Mouse (Mus musculus) cortical plate, adult 2 months (tissue): ENCODE results near the gene Matk. TPM values are rescaled to one million over a fixed set of nuclear protein-coding genes. Genes with fewer than 3 reads are reported as not detected.

Experiments used
- H3K27ac ChIP-seq: fragments of 200-500 bp; 2 replicates; pipeline ENCODE4 v1.5.1; 2012; ENCODE audit warnings: low read length, control low read depth, inconsistent platforms; ENCODE audit not compliant: insufficient read depth
- H3K4me1 ChIP-seq: fragments of 200-500 bp; 2 replicates; pipeline ENCODE4 v1.6.1; 2011; ENCODE audit warnings: low read length; ENCODE audit not compliant: control insufficient read depth, insufficient read depth
- H3K4me3 ChIP-seq: fragments of 200-500 bp; 2 replicates; pipeline ENCODE4 v1.5.1; 2011; ENCODE audit warnings: mild to moderate bottlenecking, low read length, control low read depth; ENCODE audit not compliant: insufficient read depth
- CTCF ChIP-seq: fragments of 200-500 bp; IDR thresholded peaks from 2 replicates; pipeline ENCODE4 v1.5.1; 2011; ENCODE audit warnings: mild to moderate bottlenecking, control low read depth, low read length; ENCODE audit not compliant: insufficient read depth; ENCODE audit errors: extremely low read depth
- POLR2A ChIP-seq: fragments of 200-500 bp; IDR thresholded peaks from 2 replicates; pipeline ENCODE4 v1.6.1; 2011; ENCODE audit warnings: mild to moderate bottlenecking, low read length, control low read depth; ENCODE audit not compliant: insufficient read depth; ENCODE audit errors: extremely low read depth
- polyA plus RNA-seq: library from polyadenylated mRNA; depleted of rRNA; stranded (reverse); fragments of >200 nt; gene quantifications from 2 replicates; pipeline ENCODE4 v1.2.3, GENCODE M21; 2012

The Matk gene
- polyA plus RNA-seq, 1 experiment: 475 TPM

GRCm38 (mm10) chr10:81300352-81300907 lies 47.7 kb downstream of the Matk start:
- no peak overlapping the region for H3K4me3 ChIP-seq
- H3K27ac ChIP-seq: peak overlapping the region; percentile 39; the same call in 1 of the 2 replicates
- TF ChIP-seq CTCF (no peak), POLR2A (no peak)
- H3K4me1 ChIP-seq: peaks cover 37% of the 10 kb centered on the region

DNA sequence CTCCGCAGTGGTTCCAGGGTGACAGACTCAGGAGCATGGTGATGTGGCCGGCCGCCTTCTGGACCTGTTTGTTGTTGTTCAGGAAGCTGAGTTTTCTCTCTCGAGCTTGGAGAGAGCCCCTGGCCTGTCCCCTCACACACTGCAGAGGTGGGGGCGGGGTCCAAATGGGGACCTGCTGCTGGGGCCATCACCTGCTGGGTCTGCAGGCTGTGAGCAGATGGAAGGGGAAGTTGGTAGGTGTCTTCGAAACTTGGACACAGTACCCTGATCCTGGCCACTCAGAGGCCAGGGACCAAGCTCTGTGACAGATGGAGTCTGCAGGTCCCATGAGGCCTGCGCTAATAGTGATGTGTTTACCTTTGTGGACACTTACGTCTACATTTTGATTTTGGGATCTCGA lies 48.6 kb downstream of the Matk start:
- Histone ChIP-seq H3K4me1 (peaks cover 32% of the 10 kb centered on the region), H3K4me3 (no peak overlapping the region), H3K27ac (no peak overlapping the region)
- TF ChIP-seq CTCF: no peak

DNA sequence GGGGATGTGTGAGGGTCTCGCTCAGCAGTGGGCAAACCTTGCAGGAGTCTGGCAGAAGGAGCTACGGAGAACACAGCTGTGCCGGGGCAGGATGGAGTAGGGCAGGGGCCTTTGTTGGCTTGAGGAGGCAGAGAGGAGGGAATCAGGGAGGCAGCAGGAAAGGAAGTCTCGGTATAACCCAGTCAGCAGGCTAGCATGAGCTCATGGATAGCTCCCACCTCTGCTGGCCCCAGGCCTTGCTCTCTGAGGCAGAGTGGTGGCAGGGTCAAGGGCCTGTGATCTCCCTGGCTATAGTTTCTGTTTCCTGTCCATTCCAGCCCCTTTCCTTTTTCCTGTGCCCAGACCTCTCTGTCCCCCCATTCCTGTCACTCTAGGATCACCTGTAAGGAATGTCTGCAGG lies 49.6 kb downstream of the Matk start:
- H3K4me1 ChIP-seq: peaks cover 34% of the 10 kb centered on the region
- peak overlapping the region; percentile 19 for H3K4me3 ChIP-seq
- TF ChIP-seq CTCF (no peak), POLR2A (no peak)
- H3K27ac ChIP-seq: peak overlapping the region; percentile 31

GRCm38 (mm10) chr10:81302781-81303218 lies 50.1 kb downstream of the Matk start:
- peak overlapping the region; percentile 31 for H3K27ac ChIP-seq
- peak overlapping the region; percentile 19 for H3K4me3 ChIP-seq

DNA sequence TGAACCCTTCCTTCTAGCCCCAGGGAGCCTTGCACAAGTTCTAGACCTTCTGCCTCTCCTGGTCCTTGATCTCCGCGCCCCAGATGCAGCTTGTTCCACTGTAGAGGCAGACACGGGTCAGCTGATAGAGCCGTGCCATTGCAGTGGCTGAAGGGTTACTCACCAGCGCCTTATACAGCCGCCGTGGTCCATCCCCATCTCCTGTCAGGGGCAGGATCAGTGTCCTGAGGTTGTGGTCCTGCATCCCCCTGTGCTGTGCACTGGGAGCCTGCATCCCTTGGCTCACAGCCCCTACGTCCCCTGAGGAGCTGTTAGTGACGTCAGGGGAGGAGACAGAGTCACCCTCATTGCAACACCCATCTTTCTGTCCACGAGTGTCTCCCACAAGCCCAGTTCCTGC lies 50.5 kb downstream of the Matk start:
- Histone ChIP-seq H3K4me1 (peaks cover 33% of the 10 kb centered on the region), H3K4me3 (peak overlapping the region; percentile 19), H3K27ac (peak overlapping the region; percentile 31)
- no peak for TF ChIP-seq CTCF
- TF ChIP-seq POLR2A: no peak

More at GRCm38 (mm10) chr10:81302781-81303218, 50.1 kb downstream of the Matk start:
- no peak for TF ChIP-seq CTCF
- TF ChIP-seq POLR2A: peak; percentile 10; the same call in 1 of the 2 replicates
- H3K4me1 ChIP-seq: peaks cover 33% of the 10 kb centered on the region

DNA sequence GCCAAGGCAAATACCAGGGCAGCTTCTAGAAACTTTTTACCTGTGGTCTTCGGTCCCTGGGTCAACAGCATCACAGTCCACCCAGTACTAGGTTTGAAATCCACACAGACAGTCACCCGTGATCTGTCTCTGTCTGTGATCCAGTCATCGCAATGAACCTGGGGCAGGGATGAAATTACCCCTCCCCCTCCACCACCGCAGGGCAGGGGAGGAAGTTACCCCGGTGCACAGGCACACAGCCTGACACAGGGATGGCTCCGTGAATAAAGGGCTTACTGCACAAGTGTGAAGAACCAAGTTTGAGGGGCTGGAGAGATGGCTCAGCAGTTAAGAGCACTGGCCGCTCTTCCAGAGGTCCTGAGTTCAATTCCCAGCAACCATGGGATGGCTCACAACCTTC lies 51.0 kb downstream of the Matk start:
- no peak for TF ChIP-seq CTCF
- no peak for TF ChIP-seq POLR2A
- peaks cover 31% of the 10 kb centered on the region for H3K4me1 ChIP-seq
- H3K27ac ChIP-seq: no peak overlapping the region; the same call in 1 of the 2 replicates
- H3K4me3 ChIP-seq: no peak overlapping the region; the same call in 1 of the 2 replicates

DNA sequence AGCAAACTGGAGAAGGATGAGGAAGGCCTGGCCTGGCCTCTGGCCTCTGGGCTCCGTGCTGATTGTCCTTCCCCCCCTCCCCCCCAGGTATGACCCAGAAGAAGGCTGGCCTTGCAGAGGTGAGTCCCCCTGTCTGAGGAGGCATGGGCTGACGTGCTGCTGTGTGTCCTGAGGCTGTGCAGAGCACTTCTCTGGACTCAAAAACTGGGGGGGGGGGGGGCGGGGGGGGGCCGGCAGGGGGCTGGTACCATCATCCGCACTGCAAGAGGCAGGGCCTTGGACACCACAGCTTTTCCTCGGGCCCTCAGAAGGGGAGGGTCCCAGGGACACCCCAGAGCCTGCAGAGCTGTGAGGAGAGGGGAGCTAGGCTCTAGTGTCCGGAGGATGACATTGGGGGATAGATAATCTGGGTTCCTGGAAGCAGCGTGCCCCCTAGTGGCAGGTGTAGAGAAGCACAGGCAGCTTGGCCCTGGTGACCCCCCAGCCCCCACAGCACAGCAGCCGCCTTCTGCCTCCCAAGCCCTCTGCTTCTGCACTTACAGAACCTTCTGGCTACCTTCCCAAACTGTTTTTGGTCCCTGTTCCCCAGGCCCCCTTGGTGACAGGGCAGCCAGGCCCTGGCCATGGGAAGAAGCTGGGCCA lies 52.0 kb downstream of the Matk start:
- Histone ChIP-seq H3K4me3 (no peak overlapping the region), H3K4me1 (peaks cover 23% of the 10 kb centered on the region), H3K27ac (peak overlapping the region; percentile 23; the same call in 1 of the 2 replicates)
- TF ChIP-seq POLR2A (no peak), CTCF (peak; percentile 79)

DNA sequence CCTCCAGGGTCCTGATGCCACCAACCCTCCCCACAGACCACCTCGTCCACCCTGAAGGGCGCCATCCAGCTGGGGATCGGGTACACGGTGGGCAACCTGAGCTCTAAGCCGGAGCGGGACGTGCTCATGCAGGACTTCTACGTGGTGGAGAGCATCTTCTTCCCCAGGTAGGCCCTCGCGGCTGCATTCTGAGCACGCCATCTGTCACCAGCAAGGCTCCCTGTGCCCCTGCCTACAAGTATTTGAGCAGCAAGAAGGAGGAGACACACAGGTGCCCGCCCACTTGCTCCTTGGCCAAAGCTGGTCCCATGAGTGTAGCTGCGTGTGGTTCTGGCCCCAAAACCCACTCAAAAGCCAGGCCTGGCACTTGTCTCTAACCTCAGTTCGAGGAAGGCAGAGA lies 52.9 kb downstream of the Matk start:
- Histone ChIP-seq H3K4me3 (no peak overlapping the region), H3K27ac (peak overlapping the region; percentile 26; the same call in 1 of the 2 replicates), H3K4me1 (peaks cover 20% of the 10 kb centered on the region)
- TF ChIP-seq CTCF (no peak), POLR2A (no peak)

DNA sequence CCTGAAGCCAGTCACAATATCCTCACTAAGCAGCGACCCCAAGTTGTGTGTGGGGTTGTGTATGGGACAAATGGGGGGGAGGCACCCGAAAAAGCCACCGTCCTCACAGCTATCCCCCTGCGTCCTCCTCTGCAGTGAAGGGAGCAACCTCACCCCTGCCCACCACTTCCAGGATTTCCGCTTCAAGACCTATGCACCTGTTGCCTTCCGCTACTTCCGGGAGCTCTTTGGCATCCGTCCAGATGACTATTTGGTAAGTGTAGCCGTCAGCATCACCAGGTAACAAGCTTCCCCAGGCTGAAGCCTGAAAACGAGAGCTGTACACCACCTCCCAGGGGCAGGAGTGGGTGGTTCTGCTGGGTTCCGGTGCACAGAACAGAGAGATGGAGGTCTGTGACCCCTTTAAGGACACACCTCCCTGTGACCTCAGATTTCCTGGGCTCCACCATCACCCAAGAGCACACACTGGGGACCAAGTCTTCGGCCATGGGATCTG lies 53.5 kb downstream of the Matk start:
- no peak for TF ChIP-seq POLR2A
- TF ChIP-seq CTCF: no peak
- Histone ChIP-seq H3K27ac (peak overlapping the region; percentile 68; the same call in 1 of the 2 replicates), H3K4me1 (peaks cover 19% of the 10 kb centered on the region), H3K4me3 (no peak overlapping the region)

GRCm38 (mm10) chr10:81306837-81307682 lies 54.3 kb downstream of the Matk start:
- Histone ChIP-seq H3K27ac (peak overlapping the region; percentile 68), H3K4me3 (no peak overlapping the region), H3K4me1 (peaks cover 17% of the 10 kb centered on the region)
- TF ChIP-seq CTCF (no peak), POLR2A (no peak)
